Mouse (Mus musculus) bone marrow, adult 2 months (tissue): Measurements from ENCODE around the gene Sec22b. TPM values are rescaled to one million over a fixed set of nuclear protein-coding genes. Genes with fewer than 3 reads are reported as not detected.

Experiments
- H3K27ac ChIP-seq: fragments of 200-500 bp; 2 replicates; pipeline ENCODE4 v1.5.1; 2012; ENCODE audit warnings: low read depth, mild to moderate bottlenecking, control low read depth, inconsistent platforms, low read length; ENCODE audit not compliant: control insufficient read depth, poor library complexity, insufficient read depth
- H3K4me1 ChIP-seq: fragments of 200-500 bp; 2 replicates; pipeline ENCODE4 v1.6.1; 2011; ENCODE audit warnings: low read length; ENCODE audit not compliant: control insufficient read depth, insufficient read depth
- H3K4me3 ChIP-seq: fragments of 200-500 bp; replicated peaks from 2 replicates; pipeline ENCODE3; 2011; ENCODE audit warnings: mild to moderate bottlenecking, low read depth, low read length, control low read depth; ENCODE audit not compliant: control insufficient read depth
- CTCF ChIP-seq: fragments of 200-500 bp; IDR thresholded peaks from 2 replicates; pipeline ENCODE4 v1.5.1; 2011; ENCODE audit warnings: low read length, control low read depth; ENCODE audit not compliant: control insufficient read depth, insufficient read depth
- POLR2A ChIP-seq: fragments of 200-500 bp; IDR thresholded peaks from 2 replicates; pipeline ENCODE4 v1.6.1; 2011; ENCODE audit warnings: low read depth, mild to moderate bottlenecking, control low read depth, low read length, borderline replicate concordance; ENCODE audit not compliant: control insufficient read depth
- WGBS: fragments of 180-500 bp; shearing (Covaris S2); methylation state at CpG from one replicate; pipeline ENCODE4 v1.1.7; 2018; 5-methylcytosine and 5-hydroxymethylcytosine counted together
- polyA plus RNA-seq: library from polyadenylated mRNA; stranded (reverse); fragments of >200 nt; gene quantifications from 2 replicates; pipeline ENCODE4 v1.2.4, GENCODE M21; 2011; ENCODE audit warnings: low replicate concordance; ENCODE audit not compliant: missing spikeins, insufficient read depth, insufficient read length

Sec22b gene
- polyA plus RNA-seq, 1 experiment: 45.3 TPM

GRCm38 (mm10) chr3:97868024-97868689 lies 32.8 kb upstream of the Sec22b start:
- H3K4me1 ChIP-seq: no peaks in the 10 kb centered on the region
- H3K4me3 ChIP-seq: no peak overlapping the region
- no peak overlapping the region for H3K27ac ChIP-seq
- TF ChIP-seq CTCF (no peak), POLR2A (peak; percentile 24; the same call in 1 of the 2 replicates)
- 4% methylated on average over 42 of the region's 42 CpGs for WGBS

- H3K27ac ChIP-seq: no peak overlapping the region
- no peak overlapping the region for H3K4me3 ChIP-seq
- 60% methylated on average over 5 of the region's 5 CpGs for WGBS
- no peaks in the 10 kb centered on the region for H3K4me1 ChIP-seq
- TF ChIP-seq CTCF (no peak), POLR2A (no peak)
These were observed 32.3 kb upstream of the Sec22b start for GRCm38 (mm10) chr3:97868733-97869132.

- Histone ChIP-seq H3K27ac (no peak overlapping the region), H3K4me1 (no peaks in the 10 kb centered on the region), H3K4me3 (no peak overlapping the region)
- WGBS: 52% methylated on average over 4 of the region's 4 CpGs
- no peak for TF ChIP-seq CTCF
- no peak for TF ChIP-seq POLR2A
These were observed 31.3 kb upstream of the Sec22b start for GRCm38 (mm10) chr3:97869730-97870129.

GRCm38 (mm10) chr3:97874777-97875176 lies 26.2 kb upstream of the Sec22b start:
- WGBS: 74% methylated on average over 5 of the region's 5 CpGs
- H3K27ac ChIP-seq: no peak overlapping the region

GRCm38 (mm10) chr3:97876259-97876658 lies 24.7 kb upstream of the Sec22b start:
- no peak for TF ChIP-seq POLR2A
- TF ChIP-seq CTCF: no peak
- no peak overlapping the region for H3K27ac ChIP-seq
- H3K4me3 ChIP-seq: no peak overlapping the region
- 3% methylated on average over 8 of the region's 8 CpGs for WGBS
- no peaks in the 10 kb centered on the region for H3K4me1 ChIP-seq

More at GRCm38 (mm10) chr3:97874777-97875176, 26.2 kb upstream of the Sec22b start:
- Histone ChIP-seq H3K4me1 (no peaks in the 10 kb centered on the region), H3K4me3 (no peak overlapping the region)
- TF ChIP-seq CTCF: no peak
- no peak for TF ChIP-seq POLR2A

DNA sequence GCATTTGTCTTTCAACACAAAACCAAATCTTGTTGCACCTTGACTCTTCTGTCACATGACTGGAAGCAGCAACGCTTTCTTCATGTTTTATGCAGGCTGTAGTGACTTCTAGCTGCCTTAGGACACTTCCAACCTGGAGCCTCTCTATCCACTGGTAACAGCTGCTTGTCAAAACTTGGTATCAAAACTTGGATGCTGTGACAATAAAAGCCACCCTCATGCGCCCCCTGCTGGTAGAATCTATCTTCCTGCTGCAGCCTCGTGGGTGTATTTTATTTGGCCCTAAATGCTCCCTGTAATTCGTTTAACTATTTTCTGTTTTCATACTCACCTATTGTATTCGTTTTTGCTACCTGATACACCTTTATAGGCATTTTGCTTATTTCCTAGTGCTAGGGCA lies 21.8 kb upstream of the Sec22b start:
- WGBS: 12% methylated on average over 5 of the region's 5 CpGs

DNA sequence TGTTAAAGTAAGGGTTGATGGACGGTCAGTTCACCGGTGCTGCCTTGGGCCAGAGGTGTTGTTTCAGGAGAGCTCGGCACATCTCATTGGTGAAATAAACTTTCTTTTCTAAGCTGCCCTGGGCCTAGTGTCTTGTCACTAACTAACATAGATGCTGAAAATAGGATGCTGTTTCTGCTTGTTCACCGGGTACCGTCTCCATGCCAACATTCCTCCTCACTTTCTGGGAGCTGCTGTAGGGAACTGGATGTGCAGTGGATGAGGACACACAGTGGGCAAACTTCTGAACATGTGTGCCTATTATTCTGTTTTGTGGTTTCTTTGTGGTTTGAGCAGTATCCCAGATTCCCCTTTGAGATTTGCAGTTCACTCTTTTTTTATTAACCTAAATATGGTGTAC lies 19.4 kb upstream of the Sec22b start:
- H3K27ac ChIP-seq: no peak overlapping the region
- no peaks in the 10 kb centered on the region for H3K4me1 ChIP-seq
- no peak overlapping the region for H3K4me3 ChIP-seq
- 88% methylated on average over 5 of the region's 5 CpGs for WGBS
- no peak for TF ChIP-seq POLR2A
- TF ChIP-seq CTCF: no peak

More for the DNA sequence above, 21.8 kb upstream of the Sec22b start:
- TF ChIP-seq CTCF (peak; percentile 59), POLR2A (no peak)
- Histone ChIP-seq H3K4me1 (no peaks in the 10 kb centered on the region), H3K4me3 (no peak overlapping the region), H3K27ac (no peak overlapping the region)

GRCm38 (mm10) chr3:97887785-97888167 lies 13.2 kb upstream of the Sec22b start:
- 78% methylated on average over 5 of the region's 5 CpGs for WGBS
- H3K27ac ChIP-seq: no peak overlapping the region

GRCm38 (mm10) chr3:97888168-97888901 lies 12.7 kb upstream of the Sec22b start, which contains the start of gene Pde4dip:
Gene Pde4dip (minus strand): TSS chr3:97888707.
- WGBS: 3% methylated on average over 44 of the region's 44 CpGs
- Histone ChIP-seq H3K4me1 (no peaks in the 10 kb centered on the region), H3K4me3 (no peak within 1 kb of the TSS), H3K27ac (no peak within 1 kb of the TSS)
- TF ChIP-seq POLR2A (no peak), CTCF (no peak)

More at GRCm38 (mm10) chr3:97887785-97888167, 13.2 kb upstream of the Sec22b start:
- no peaks in the 10 kb centered on the region for H3K4me1 ChIP-seq
- TF ChIP-seq CTCF: no peak
- TF ChIP-seq POLR2A: no peak
- H3K4me3 ChIP-seq: no peak overlapping the region
